Mouse (Mus musculus) lung, embryonic 15.5 days (tissue): ENCODE data around the gene Ice2. TPM values are rescaled to one million over a fixed set of nuclear protein-coding genes. Genes with fewer than 3 reads are reported as not detected.

ENCODE experiments used
- ATAC-seq: fragments of 200-750 bp; cut with Nextera tagmentation; 2 replicates; pipeline ENCODE4 v1.8.0; 2017; ENCODE audit warnings: moderate number of reproducible peaks, borderline replicate concordance; ENCODE audit not compliant: low FRiP score, low TSS enrichment; ENCODE audit errors: extremely low read depth
- H3K27ac ChIP-seq: fragments of 300-500 bp; sonication (generic); 2 replicates; pipeline ENCODE4 v1.5.1; 2015; ENCODE audit warnings: moderate library complexity, mild to moderate bottlenecking, inconsistent platforms
- H3K27me3 ChIP-seq: fragments of 300-500 bp; sonication (generic); 2 replicates; pipeline ENCODE4 v1.6.1; 2015; ENCODE audit warnings: inconsistent platforms
- H3K36me3 ChIP-seq: fragments of 300-500 bp; sonication (generic); 2 replicates; pipeline ENCODE4 v1.6.1; 2015; ENCODE audit warnings: inconsistent platforms
- H3K4me1 ChIP-seq: fragments of 300-500 bp; sonication (generic); 2 replicates; pipeline ENCODE4 v1.6.1; 2015; ENCODE audit warnings: inconsistent platforms
- H3K4me2 ChIP-seq: fragments of 300-500 bp; sonication (generic); 2 replicates; pipeline ENCODE4 v1.6.1; 2015; ENCODE audit warnings: inconsistent platforms, mild to moderate bottlenecking, moderate library complexity
- H3K4me3 ChIP-seq: fragments of 300-500 bp; sonication (generic); 2 replicates; pipeline ENCODE4 v1.5.1; 2015; ENCODE audit warnings: mild to moderate bottlenecking, inconsistent platforms
- H3K9ac ChIP-seq: fragments of 300-500 bp; sonication (generic); 2 replicates; pipeline ENCODE4 v1.6.1; 2015; ENCODE audit warnings: inconsistent platforms
- H3K9me3 ChIP-seq: fragments of 300-500 bp; sonication (generic); 2 replicates; pipeline ENCODE4 v1.6.1; 2016; ENCODE audit warnings: inconsistent platforms
- WGBS: fragments of 180-500 bp; shearing (Covaris S2); methylation state at CpG from one replicate; pipeline ENCODE4 v1.1.7; 2015; 5-methylcytosine and 5-hydroxymethylcytosine counted together
- polyA plus RNA-seq: library from polyadenylated mRNA; unstranded; fragments of >200 nt; fragmentation: Nextera tagmentation; extraction: Ambion mirVana; gene quantifications from 2 replicates; pipeline ENCODE4 v1.2.1, GENCODE M21; 2015

Gene Ice2
- polyA plus RNA-seq, 1 experiment from 2014 or later = 20.6 TPM

DNA sequence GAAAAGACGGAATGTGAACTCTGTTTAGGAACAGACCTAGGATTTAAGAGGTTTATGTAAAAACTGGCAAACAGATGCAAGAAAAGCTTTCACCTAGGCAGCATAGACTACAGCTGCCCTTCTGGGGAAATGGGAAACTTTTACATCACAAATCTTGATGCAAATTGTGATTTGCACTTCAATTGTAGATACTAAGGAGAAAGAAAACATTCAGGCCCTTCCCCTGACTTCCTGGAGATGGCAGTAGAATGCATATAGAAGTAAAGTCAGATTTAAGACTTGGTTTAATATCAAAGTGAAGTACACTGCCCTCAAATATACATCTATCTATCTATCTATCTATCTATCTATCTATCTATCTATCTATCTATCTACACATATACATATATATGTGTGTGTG, 21.8 kb downstream of the Ice2 start:
- Histone ChIP-seq H3K9ac (no peak overlapping the region), H3K9me3 (no peaks in the 10 kb centered on the region), H3K36me3 (peaks cover 43% of the 10 kb centered on the region), H3K4me1 (no peaks in the 10 kb centered on the region), H3K4me3 (no peak overlapping the region), H3K27ac (no peak overlapping the region), H3K4me2 (no peak overlapping the region), H3K27me3 (no peaks in the 10 kb centered on the region)
- WGBS = 98% methylated on average over 1 of the region's 1 CpGs
- no peak for ATAC-seq

- H3K4me3 ChIP-seq = no peak overlapping the region
- peaks cover 10% of the 10 kb centered on the region; the same call in 1 of the 2 replicates for H3K4me1 ChIP-seq
- peaks cover 33% of the 10 kb centered on the region for H3K36me3 ChIP-seq
- WGBS = 71% methylated on average over 3 of the region's 3 CpGs
- no peak for ATAC-seq
- H3K9ac ChIP-seq = no peak overlapping the region
- H3K4me2 ChIP-seq = no peak overlapping the region
- peak overlapping the region; percentile 91 for H3K27ac ChIP-seq
- H3K27me3 ChIP-seq = no peaks in the 10 kb centered on the region
- H3K9me3 ChIP-seq = no peaks in the 10 kb centered on the region
These were observed 32.8 kb downstream of the Ice2 start for GRCm38 (mm10) chr9:69430531-69430930.

- 52% methylated on average over 6 of the region's 6 CpGs for WGBS
- Histone ChIP-seq H3K27ac (peak overlapping the region; percentile 91), H3K4me3 (no peak overlapping the region), H3K4me2 (peak overlapping the region; percentile 32; the same call in 1 of the 2 replicates), H3K9ac (no peak overlapping the region), H3K36me3 (peaks cover 22% of the 10 kb centered on the region), H3K4me1 (peaks cover 10% of the 10 kb centered on the region; the same call in 1 of the 2 replicates), H3K9me3 (no peaks in the 10 kb centered on the region), H3K27me3 (no peaks in the 10 kb centered on the region)
- ATAC-seq = peak; percentile 49; the same call in 1 of the 2 replicates
These were observed 34.3 kb downstream of the Ice2 start for GRCm38 (mm10) chr9:69431863-69432555.

- H3K9me3 ChIP-seq = no peaks in the 10 kb centered on the region
- no peaks in the 10 kb centered on the region for H3K27me3 ChIP-seq
- peaks cover 4% of the 10 kb centered on the region; the same call in 1 of the 2 replicates for H3K36me3 ChIP-seq
- H3K4me1 ChIP-seq = peaks cover 16% of the 10 kb centered on the region; the same call in 1 of the 2 replicates
- no peak for ATAC-seq
- no peak overlapping the region for H3K9ac ChIP-seq
- WGBS = 78% methylated on average over 10 of the region's 10 CpGs
- no peak overlapping the region for H3K4me3 ChIP-seq
- no peak overlapping the region for H3K27ac ChIP-seq
- no peak overlapping the region for H3K4me2 ChIP-seq
These were observed 37.5 kb downstream of the Ice2 start for GRCm38 (mm10) chr9:69435194-69435593.

DNA sequence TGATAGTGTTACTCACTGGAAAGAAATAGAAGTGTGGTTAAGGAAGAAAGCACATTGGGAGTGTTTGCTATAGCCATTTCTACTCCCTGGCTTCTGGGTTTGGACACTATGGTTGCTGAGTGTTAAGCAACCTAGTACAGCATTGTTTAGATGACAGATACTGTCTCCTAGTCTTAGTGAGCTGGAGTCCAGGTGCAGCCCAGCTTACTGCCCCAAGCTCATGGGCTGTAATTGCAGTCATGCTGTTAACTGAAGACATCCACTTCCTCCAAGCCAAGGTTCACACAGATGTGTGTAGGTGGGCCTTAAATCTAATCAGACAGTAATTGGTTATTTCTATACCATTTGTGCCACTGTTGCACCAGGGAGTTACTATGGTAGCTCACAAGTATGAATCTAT, 38.0 kb downstream of the Ice2 start:
- H3K9ac ChIP-seq = no peak overlapping the region
- ATAC-seq = no peak
- H3K27me3 ChIP-seq = no peaks in the 10 kb centered on the region
- peaks cover 16% of the 10 kb centered on the region for H3K4me1 ChIP-seq
- H3K4me2 ChIP-seq = no peak overlapping the region
- no peak overlapping the region for H3K4me3 ChIP-seq
- no peaks in the 10 kb centered on the region for H3K9me3 ChIP-seq
- H3K27ac ChIP-seq = no peak overlapping the region
- H3K36me3 ChIP-seq = peaks cover 1% of the 10 kb centered on the region; the same call in 1 of the 2 replicates

- no peaks in the 10 kb centered on the region for H3K9me3 ChIP-seq
- 17% methylated on average over 7 of the region's 7 CpGs for WGBS
- H3K27ac ChIP-seq = peak overlapping the region; percentile 75
- H3K4me2 ChIP-seq = no peak overlapping the region
- H3K4me1 ChIP-seq = peaks cover 25% of the 10 kb centered on the region
- no peak overlapping the region for H3K9ac ChIP-seq
- H3K4me3 ChIP-seq = no peak overlapping the region
- no peaks in the 10 kb centered on the region for H3K27me3 ChIP-seq
- no peaks in the 10 kb centered on the region for H3K36me3 ChIP-seq
- ATAC-seq = peak; percentile 83
These were observed 42.2 kb downstream of the Ice2 start for GRCm38 (mm10) chr9:69439805-69440357.

GRCm38 (mm10) chr9:69442471-69443038, 44.8 kb downstream of the Ice2 start:
- 30% methylated on average over 6 of the region's 6 CpGs for WGBS
- ATAC-seq = no peak
- Histone ChIP-seq H3K36me3 (no peaks in the 10 kb centered on the region), H3K9me3 (no peaks in the 10 kb centered on the region), H3K27ac (0 out of 2 replicates have a peak overlapping the region, but pooled peaks have one; percentile 48), H3K4me3 (no peak overlapping the region), H3K9ac (no peak overlapping the region), H3K27me3 (no peaks in the 10 kb centered on the region), H3K4me1 (peaks cover 25% of the 10 kb centered on the region), H3K4me2 (no peak overlapping the region)

DNA sequence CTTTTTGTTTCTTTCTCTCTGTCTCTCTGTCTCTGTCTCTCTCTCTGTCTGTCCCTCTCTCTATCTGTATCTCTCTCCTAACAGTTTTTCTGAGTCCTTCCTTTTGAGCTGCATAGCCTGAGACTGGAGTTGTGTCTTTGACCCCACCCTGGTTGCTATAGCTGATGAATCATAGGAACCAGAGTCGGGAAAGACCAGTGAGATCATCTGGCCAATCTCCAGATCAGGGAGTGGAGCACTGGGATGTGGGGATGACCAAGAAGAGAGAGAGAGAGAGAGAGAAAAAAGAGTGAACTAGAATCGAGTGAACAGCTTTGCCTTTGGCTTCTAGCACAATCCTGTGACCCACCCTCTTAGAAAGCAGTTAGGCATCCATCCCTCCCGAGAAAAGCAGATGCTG, 45.5 kb downstream of the Ice2 start:
- ATAC-seq = no peak
- no peak overlapping the region for H3K9ac ChIP-seq
- WGBS = 35% methylated on average over 3 of the region's 3 CpGs
- H3K4me2 ChIP-seq = no peak overlapping the region
- H3K4me1 ChIP-seq = peaks cover 25% of the 10 kb centered on the region
- H3K9me3 ChIP-seq = no peaks in the 10 kb centered on the region
- no peaks in the 10 kb centered on the region for H3K27me3 ChIP-seq
- no peak overlapping the region for H3K4me3 ChIP-seq
- H3K36me3 ChIP-seq = no peaks in the 10 kb centered on the region
- peak overlapping the region; percentile 48; the same call in 1 of the 2 replicates for H3K27ac ChIP-seq

DNA sequence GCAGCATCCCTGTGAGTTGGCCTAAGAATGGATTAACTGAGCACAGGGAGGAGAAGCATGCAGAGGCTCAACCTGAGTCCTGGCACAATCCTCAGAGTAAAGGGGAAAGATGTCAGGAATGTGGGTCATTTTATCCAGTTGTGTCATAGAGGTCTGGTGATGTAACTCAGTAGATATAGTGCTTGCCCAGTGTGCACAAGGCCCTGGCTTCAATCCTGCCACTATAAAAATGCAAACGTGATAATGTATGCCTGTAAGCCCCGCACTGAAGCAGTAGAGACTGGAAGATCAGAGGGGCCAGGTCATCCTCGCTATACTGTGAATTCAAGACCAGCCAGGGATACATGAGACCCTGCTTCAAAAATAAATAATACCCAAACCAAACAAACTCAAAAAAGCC, 51.1 kb downstream of the Ice2 start:
- H3K4me2 ChIP-seq = no peak overlapping the region
- H3K9ac ChIP-seq = no peak overlapping the region
- WGBS = 52% methylated on average over 3 of the region's 3 CpGs
- ATAC-seq = no peak
- H3K27me3 ChIP-seq = no peaks in the 10 kb centered on the region
- H3K36me3 ChIP-seq = no peaks in the 10 kb centered on the region
- no peaks in the 10 kb centered on the region for H3K9me3 ChIP-seq
- no peak overlapping the region for H3K27ac ChIP-seq
- H3K4me1 ChIP-seq = peaks cover 8% of the 10 kb centered on the region
- H3K4me3 ChIP-seq = no peak overlapping the region

- H3K4me3 ChIP-seq = no peak overlapping the region
- H3K27ac ChIP-seq = no peak overlapping the region
- no peaks in the 10 kb centered on the region for H3K36me3 ChIP-seq
- peaks cover 17% of the 10 kb centered on the region for H3K4me1 ChIP-seq
- no peak overlapping the region for H3K4me2 ChIP-seq
- no peak overlapping the region for H3K9ac ChIP-seq
- ATAC-seq = no peak
- no peaks in the 10 kb centered on the region for H3K9me3 ChIP-seq
- H3K27me3 ChIP-seq = no peaks in the 10 kb centered on the region
- WGBS = 78% methylated on average over 9 of the region's 9 CpGs
These were observed 52.9 kb downstream of the Ice2 start for GRCm38 (mm10) chr9:69450636-69451035.

DNA sequence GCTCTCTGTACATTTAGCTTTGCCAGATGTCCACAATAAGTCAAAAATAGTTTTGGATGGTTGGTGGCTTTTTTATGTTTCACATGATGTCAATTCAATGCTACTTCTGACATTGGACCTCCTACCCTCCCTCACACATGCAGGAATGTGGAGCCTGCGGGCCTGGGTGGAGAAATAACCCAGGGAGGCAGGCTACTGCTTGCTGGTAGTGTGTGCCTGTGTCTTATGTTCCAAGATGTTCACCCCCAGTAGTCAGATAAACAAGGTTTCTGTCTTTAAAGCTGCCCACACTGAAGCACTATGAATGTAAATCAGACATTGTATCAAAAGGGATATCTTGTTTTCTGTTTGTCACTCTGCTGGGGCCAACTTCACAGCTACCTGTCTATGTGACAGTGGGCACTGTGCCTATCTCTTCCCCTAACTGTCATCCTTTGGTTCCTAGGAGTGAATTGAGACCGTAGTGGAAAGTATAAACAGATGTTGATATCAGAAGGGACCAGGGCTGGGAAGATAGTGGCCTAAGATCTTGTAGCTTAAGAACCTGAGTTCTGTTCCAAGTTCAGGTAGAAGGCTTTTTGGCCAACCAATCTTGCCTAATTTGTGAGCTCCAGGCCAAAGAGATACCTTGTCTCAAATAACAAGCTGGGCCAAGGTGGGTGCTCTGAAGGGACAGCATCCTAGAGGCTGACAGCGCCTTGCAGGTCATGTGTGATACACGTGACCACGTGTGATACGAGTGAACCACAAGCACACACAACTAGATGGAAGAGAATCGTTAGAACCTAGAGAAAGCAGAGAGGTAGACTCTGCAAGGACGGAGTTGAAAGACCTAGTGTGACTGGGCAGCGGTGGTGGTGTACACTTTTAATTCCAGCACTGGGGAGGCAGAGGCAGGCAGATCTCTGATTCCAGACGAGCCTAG, 54.4 kb downstream of the Ice2 start:
- Histone ChIP-seq H3K9me3 (no peaks in the 10 kb centered on the region), H3K4me2 (no peak overlapping the region), H3K27ac (peak overlapping the region; percentile 98), H3K4me3 (no peak overlapping the region), H3K27me3 (no peaks in the 10 kb centered on the region), H3K4me1 (peaks cover 32% of the 10 kb centered on the region), H3K9ac (no peak overlapping the region), H3K36me3 (no peaks in the 10 kb centered on the region)
- no peak for ATAC-seq
- WGBS = 86% methylated on average over 10 of the region's 10 CpGs
